Mouse (Mus musculus): ENCODE measurements around the gene Tbk1.

- TF ChIP-seq CTCF (IDR thresholded peaks at IDR 0.05; ENCODE audit: low read depth, low read length) (no peak), POLR2A (IDR thresholded peaks at IDR 0.05; ENCODE audit: borderline replicate concordance, low read depth, low read length) (no peak)
Observed at GRCm38 (mm10) chr10:121623670-121624069, 37.1 kb upstream of the Tbk1 start.

All from bone marrow macrophage, adult 2 months (primary cell).